Mouse (Mus musculus): ENCODE measurements around the gene Grik2. TPM values are rescaled to one million over a fixed set of nuclear protein-coding genes. Genes with fewer than 3 reads are reported as not detected.

Gene Grik2
- 28.3 and 29.2 TPM in 2 replicates for polyA plus RNA-seq (2015; fragmentation: Nextera tagmentation; extraction: Ambion mirVana)

DNA sequence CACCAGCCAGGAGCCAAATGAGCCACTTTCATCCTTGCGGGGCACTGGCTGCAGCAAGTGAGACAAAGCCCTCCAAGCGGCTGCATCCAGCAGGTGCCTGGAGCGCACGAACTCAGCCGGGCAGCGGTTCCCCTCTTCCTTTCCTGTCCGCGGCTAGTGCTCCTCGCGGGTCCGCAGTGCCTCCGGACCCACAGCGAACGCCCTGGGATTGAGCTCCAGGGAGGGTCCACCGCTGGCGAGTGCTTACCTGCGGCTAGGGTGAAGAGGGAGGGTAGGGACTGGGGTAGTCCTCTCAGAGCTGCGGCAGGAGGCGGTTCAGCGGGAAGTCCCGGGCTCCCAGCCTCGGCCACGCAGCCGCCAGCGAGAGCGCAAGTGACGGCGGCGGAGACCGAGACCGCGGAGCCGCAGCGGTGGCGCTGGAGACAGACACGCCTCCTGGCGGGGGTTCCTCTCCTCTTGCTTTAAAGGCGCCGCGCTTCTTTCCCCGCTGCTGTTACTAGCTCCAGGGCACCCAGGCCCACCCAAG, at the start of gene Grik2:
Gene Grik2, minus strand, starts transcription at position 386 of the 526 bp plus-strand sequence.
- WGBS = under 1% methylated on average over 20 of the region's 41 CpGs
- H3K36me3 ChIP-seq (ENCODE audit: control insufficient read depth, insufficient read depth, low read length) = no peaks in the 10 kb centered on the region
- H3K9ac ChIP-seq (ENCODE audit: low read depth, low read length) = peak within 1 kb of the TSS; percentile 95
- ATAC-seq = peak; percentile 91
- H3K4me1 ChIP-seq (ENCODE audit: control insufficient read depth, insufficient read depth, low read depth, low read length) = peaks cover 9% of the 10 kb centered on the region
- peak within 1 kb of the TSS; percentile 97 for H3K27ac ChIP-seq (ENCODE audit: low read depth, low read length)
- peak within 1 kb of the TSS; percentile 95 for H3K4me3 ChIP-seq (ENCODE audit: low read length)
- peak within 1 kb of the TSS; percentile 64 for H3K4me2 ChIP-seq (ENCODE audit: low read length)
- H3K9me3 ChIP-seq (ENCODE audit: control insufficient read depth, low read length) = no peaks in the 10 kb centered on the region
- no peaks in the 10 kb centered on the region for H3K27me3 ChIP-seq (replicated peaks; ENCODE audit: control insufficient read depth, insufficient read depth, low read length)

DNA sequence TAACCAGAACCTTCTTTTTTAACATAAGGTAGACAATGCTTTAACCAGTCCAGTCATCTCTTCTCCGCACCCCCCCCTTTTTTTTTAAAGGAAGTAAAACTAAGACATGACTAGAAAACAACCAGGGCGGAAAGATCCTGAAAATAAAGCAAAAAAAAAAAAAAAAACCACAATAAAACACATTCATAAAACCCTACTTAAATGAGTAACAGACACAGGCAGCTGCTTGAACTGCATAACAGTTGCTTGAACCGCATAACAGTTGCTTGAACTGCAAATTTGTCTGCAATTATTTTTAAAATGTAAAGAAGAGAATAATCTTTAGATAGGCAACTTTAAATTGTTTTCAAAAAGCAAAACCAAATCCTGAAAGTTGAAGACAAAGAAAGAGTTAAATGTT, 45.8 kb upstream of the Grik2 start:
- no peak overlapping the region for H3K4me3 ChIP-seq (ENCODE audit: low read length)
- H3K9me3 ChIP-seq (ENCODE audit: control insufficient read depth, low read length) = no peaks in the 10 kb centered on the region
- no peaks in the 10 kb centered on the region for H3K27me3 ChIP-seq (replicated peaks; ENCODE audit: control insufficient read depth, insufficient read depth, low read length)
- ATAC-seq = no peak
- no peak overlapping the region for H3K9ac ChIP-seq (ENCODE audit: low read depth, low read length)
- no peaks in the 10 kb centered on the region for H3K4me1 ChIP-seq (ENCODE audit: control insufficient read depth, insufficient read depth, low read depth, low read length)
- H3K27ac ChIP-seq (ENCODE audit: low read depth, low read length) = no peak overlapping the region
- H3K4me2 ChIP-seq (ENCODE audit: low read length) = no peak overlapping the region
- H3K36me3 ChIP-seq (ENCODE audit: control insufficient read depth, insufficient read depth, low read length) = no peaks in the 10 kb centered on the region
- WGBS = 93% methylated on average over 3 of the region's 3 CpGs

DNA sequence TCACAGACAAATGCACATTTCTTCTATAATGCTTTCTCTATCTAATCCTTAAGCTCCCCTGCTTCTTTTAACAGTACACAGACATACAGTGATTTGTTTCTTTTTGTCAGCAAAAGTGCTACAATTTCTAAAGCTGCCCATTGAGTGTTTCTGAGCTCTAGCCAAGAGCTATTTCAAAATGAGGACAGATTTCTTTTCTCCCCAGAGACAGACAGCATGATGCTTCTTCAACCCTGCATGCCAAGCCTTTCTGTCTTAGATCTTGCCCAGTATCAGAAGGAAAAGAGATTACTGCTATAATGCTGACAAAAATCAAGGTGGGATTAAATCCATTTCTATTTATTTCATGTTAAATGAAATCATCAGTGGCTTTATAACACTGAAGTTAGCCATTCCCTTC, 18.7 kb upstream of the Grik2 start:
- no peak overlapping the region for H3K27ac ChIP-seq (ENCODE audit: low read depth, low read length)
- H3K9me3 ChIP-seq (ENCODE audit: control insufficient read depth, low read length) = no peaks in the 10 kb centered on the region
- H3K36me3 ChIP-seq (ENCODE audit: control insufficient read depth, insufficient read depth, low read length) = no peaks in the 10 kb centered on the region
- H3K27me3 ChIP-seq (replicated peaks; ENCODE audit: control insufficient read depth, insufficient read depth, low read length) = no peaks in the 10 kb centered on the region
- H3K4me3 ChIP-seq (ENCODE audit: low read length) = no peak overlapping the region
- H3K4me2 ChIP-seq (ENCODE audit: low read length) = no peak overlapping the region
- H3K9ac ChIP-seq (ENCODE audit: low read depth, low read length) = no peak overlapping the region
- ATAC-seq = no peak
- H3K4me1 ChIP-seq (ENCODE audit: control insufficient read depth, insufficient read depth, low read depth, low read length) = no peaks in the 10 kb centered on the region

DNA sequence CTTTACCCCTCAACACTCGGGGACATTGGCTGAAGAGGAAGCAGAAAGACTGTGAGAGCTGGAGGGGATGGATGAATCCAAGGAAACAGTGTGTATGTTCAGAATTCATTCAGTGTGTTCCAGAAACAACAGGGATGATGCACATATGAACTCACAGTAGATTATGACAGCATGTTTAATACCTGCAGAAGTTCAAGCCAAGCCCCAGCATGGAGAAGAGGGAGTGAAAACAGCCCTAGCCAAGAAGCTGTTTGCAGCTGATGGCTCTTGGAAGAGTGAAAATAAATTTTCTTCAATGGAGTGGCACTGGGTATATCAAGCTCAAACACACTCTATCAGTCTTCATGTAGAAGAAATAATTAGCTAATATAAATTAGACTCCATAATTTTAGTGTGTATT, 12.4 kb upstream of the Grik2 start:
- Histone ChIP-seq H3K27ac (ENCODE audit: low read depth, low read length) (no peak overlapping the region), H3K36me3 (ENCODE audit: control insufficient read depth, insufficient read depth, low read length) (no peaks in the 10 kb centered on the region), H3K4me3 (ENCODE audit: low read length) (no peak overlapping the region), H3K9me3 (ENCODE audit: control insufficient read depth, low read length) (no peaks in the 10 kb centered on the region), H3K9ac (ENCODE audit: low read depth, low read length) (no peak overlapping the region), H3K27me3 (replicated peaks; ENCODE audit: control insufficient read depth, insufficient read depth, low read length) (no peaks in the 10 kb centered on the region), H3K4me1 (ENCODE audit: control insufficient read depth, insufficient read depth, low read depth, low read length) (no peaks in the 10 kb centered on the region), H3K4me2 (ENCODE audit: low read length) (no peak overlapping the region)
- WGBS = 78% methylated on average over 1 of the region's 1 CpGs
- no peak for ATAC-seq

DNA sequence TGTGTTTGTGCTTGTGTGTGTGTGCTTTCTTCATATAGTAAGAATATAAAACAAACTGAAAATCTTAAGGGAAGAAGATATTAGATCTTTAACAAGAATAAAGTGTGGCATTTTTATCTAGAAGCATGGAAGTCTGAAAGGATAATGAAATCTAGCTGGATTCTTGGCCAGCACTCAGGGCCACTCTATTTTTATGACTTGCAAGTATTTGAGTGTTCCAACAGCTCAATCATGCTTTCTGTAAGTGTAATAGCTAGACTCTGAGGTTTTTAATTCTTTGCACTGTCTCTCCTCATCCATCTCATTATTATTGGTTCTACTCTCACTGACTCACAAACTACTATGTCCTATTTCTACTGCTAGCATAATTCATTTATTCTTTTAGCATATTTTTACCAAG, 5.6 kb upstream of the Grik2 start:
- peaks cover 5% of the 10 kb centered on the region for H3K4me1 ChIP-seq (ENCODE audit: control insufficient read depth, insufficient read depth, low read depth, low read length)
- H3K36me3 ChIP-seq (ENCODE audit: control insufficient read depth, insufficient read depth, low read length) = no peaks in the 10 kb centered on the region
- no peak overlapping the region for H3K9ac ChIP-seq (ENCODE audit: low read depth, low read length)
- H3K9me3 ChIP-seq (ENCODE audit: control insufficient read depth, low read length) = no peaks in the 10 kb centered on the region
- no peak overlapping the region for H3K4me3 ChIP-seq (ENCODE audit: low read length)
- ATAC-seq = no peak
- no peak overlapping the region for H3K4me2 ChIP-seq (ENCODE audit: low read length)
- no peak overlapping the region for H3K27ac ChIP-seq (ENCODE audit: low read depth, low read length)
- no peaks in the 10 kb centered on the region for H3K27me3 ChIP-seq (replicated peaks; ENCODE audit: control insufficient read depth, insufficient read depth, low read length)

DNA sequence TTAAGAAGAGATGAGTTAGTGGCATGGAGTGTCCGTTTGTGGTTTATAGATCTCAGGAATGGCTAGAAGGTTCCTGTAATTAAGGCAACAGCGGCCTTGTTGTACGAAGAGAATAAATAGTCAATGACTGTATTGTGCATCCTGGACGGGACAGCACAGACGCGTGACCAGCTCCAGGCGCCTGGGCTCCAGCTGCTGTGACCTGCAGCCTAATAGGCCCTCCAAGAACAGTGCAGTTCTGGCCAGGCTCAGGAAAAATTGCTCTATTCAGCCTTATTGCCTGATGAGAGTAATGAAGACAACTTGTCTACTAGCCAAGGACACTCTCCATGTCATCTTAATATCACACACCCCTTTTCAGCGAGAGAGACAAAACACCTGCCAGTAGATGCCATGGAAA, 1.8 kb upstream of the Grik2 start:
- Histone ChIP-seq H3K27me3 (replicated peaks; ENCODE audit: control insufficient read depth, insufficient read depth, low read length) (no peaks in the 10 kb centered on the region), H3K9ac (ENCODE audit: low read depth, low read length) (no peak overlapping the region), H3K4me2 (ENCODE audit: low read length) (no peak overlapping the region; the same call in 1 of the 2 replicates), H3K4me3 (ENCODE audit: low read length) (no peak overlapping the region), H3K27ac (ENCODE audit: low read depth, low read length) (no peak overlapping the region), H3K4me1 (ENCODE audit: control insufficient read depth, insufficient read depth, low read depth, low read length) (peaks cover 9% of the 10 kb centered on the region), H3K9me3 (ENCODE audit: control insufficient read depth, low read length) (no peaks in the 10 kb centered on the region), H3K36me3 (ENCODE audit: control insufficient read depth, insufficient read depth, low read length) (no peaks in the 10 kb centered on the region)
- WGBS = 38% methylated on average over 8 of the region's 8 CpGs
- ATAC-seq = peak; percentile 32; the same call in 1 of the 2 replicates

DNA sequence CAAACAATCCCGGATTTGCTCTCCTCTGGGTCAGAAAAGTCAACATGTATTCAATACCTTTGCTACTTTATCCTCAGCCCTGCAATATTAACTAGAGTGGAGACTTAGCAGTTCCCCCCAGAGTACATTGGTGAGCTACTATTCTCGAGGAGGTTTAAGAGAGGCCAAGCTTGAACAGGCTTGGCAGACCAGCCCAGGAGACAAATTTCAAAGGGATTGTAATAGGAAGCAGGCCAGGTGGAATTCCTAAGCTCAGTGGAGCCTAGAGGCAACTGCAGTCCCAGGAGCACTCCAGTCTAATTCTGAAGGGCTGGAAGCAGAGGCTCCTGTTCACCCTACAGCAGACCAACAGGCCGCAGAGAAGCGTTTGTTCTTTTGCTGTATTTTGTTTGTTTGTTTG, 1.1 kb upstream of the Grik2 start:
- Histone ChIP-seq H3K27ac (ENCODE audit: low read depth, low read length) (no peak overlapping the region), H3K4me2 (ENCODE audit: low read length) (peak overlapping the region; percentile 64), H3K9me3 (ENCODE audit: control insufficient read depth, low read length) (no peaks in the 10 kb centered on the region), H3K36me3 (ENCODE audit: control insufficient read depth, insufficient read depth, low read length) (no peaks in the 10 kb centered on the region), H3K9ac (ENCODE audit: low read depth, low read length) (peak overlapping the region; percentile 1), H3K4me1 (ENCODE audit: control insufficient read depth, insufficient read depth, low read depth, low read length) (peaks cover 9% of the 10 kb centered on the region), H3K27me3 (replicated peaks; ENCODE audit: control insufficient read depth, insufficient read depth, low read length) (no peaks in the 10 kb centered on the region), H3K4me3 (ENCODE audit: low read length) (peak overlapping the region; percentile 95; the same call in 1 of the 2 replicates)
- 50% methylated on average over 4 of the region's 4 CpGs for WGBS
- ATAC-seq = no peak

DNA sequence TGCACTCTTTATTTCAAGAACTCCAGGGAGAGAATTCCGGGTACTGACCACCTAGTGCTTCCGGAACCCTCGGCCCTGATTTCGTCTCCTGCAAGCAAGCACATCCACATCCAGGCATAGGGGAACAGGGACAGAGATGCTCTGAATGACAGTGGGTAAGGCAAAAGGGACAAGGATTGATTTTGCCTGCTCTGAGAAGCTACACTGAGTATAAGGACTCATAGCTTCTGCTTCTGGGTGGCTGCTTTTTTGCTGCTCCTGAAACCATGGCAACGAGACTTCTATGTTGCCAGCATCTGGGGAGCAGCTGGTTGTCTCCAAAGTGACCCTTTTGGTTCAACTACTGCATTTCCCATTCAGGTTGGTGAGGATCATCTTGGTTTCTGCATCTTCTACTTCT, 348 bp upstream of the Grik2 start:
- Histone ChIP-seq H3K9me3 (ENCODE audit: control insufficient read depth, low read length) (no peaks in the 10 kb centered on the region), H3K4me2 (ENCODE audit: low read length) (peak overlapping the region; percentile 64), H3K36me3 (ENCODE audit: control insufficient read depth, insufficient read depth, low read length) (no peaks in the 10 kb centered on the region), H3K27ac (ENCODE audit: low read depth, low read length) (peak overlapping the region; percentile 97), H3K4me3 (ENCODE audit: low read length) (peak overlapping the region; percentile 95), H3K9ac (ENCODE audit: low read depth, low read length) (peak overlapping the region; percentile 95), H3K27me3 (replicated peaks; ENCODE audit: control insufficient read depth, insufficient read depth, low read length) (no peaks in the 10 kb centered on the region), H3K4me1 (ENCODE audit: control insufficient read depth, insufficient read depth, low read depth, low read length) (peaks cover 9% of the 10 kb centered on the region)
- WGBS = 5% methylated on average over 5 of the region's 5 CpGs
- peak; percentile 69; the same call in 1 of the 2 replicates for ATAC-seq

DNA sequence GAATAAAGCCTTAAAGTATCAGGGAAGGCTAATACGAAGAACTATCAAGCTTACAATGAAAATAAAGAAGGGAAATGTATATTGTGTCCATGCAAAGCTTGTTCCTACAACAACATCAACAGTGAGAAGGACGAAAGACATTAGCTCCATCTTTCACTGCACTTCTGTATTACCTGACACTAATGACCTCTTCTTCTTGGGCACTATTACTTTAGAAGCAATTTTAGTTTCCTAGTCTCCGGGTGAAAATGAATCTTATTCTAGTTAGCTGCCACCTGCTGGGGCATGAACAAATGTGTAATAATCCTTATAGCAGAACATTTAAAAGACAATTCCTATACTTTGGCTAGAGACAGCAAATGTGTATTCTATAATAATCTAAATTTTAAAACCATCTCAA, 1.9 kb downstream of the Grik2 start:
- no peak overlapping the region for H3K27ac ChIP-seq (ENCODE audit: low read depth, low read length)

DNA sequence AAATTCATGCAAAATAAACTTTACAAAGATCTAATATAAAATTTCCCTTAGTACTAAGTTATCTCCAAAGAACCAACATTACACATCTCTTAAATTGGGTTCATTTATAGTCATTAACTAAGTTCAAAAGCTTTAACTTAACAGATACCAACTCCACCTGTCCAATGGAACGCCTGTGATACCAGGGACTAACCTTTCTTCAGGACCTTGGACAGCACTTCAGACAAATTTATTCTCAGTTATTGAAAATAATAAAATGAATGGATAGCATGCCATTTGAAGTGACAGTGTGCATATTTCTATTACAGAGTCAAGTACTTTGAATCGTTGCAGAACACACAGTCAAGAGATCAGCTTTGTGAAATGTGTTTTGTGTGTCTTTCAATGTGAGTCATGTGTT, 3.1 kb downstream of the Grik2 start:
- Histone ChIP-seq H3K4me3 (ENCODE audit: low read length) (peak overlapping the region; percentile 35), H3K27me3 (replicated peaks; ENCODE audit: control insufficient read depth, insufficient read depth, low read length) (no peaks in the 10 kb centered on the region), H3K4me2 (ENCODE audit: low read length) (peak overlapping the region; percentile 46), H3K9ac (ENCODE audit: low read depth, low read length) (peak overlapping the region; percentile 38), H3K9me3 (ENCODE audit: control insufficient read depth, low read length) (no peaks in the 10 kb centered on the region), H3K36me3 (ENCODE audit: control insufficient read depth, insufficient read depth, low read length) (no peaks in the 10 kb centered on the region), H3K27ac (ENCODE audit: low read depth, low read length) (no peak overlapping the region), H3K4me1 (ENCODE audit: control insufficient read depth, insufficient read depth, low read depth, low read length) (peaks cover 15% of the 10 kb centered on the region)
- ATAC-seq = no peak
- WGBS = 46% methylated on average over 2 of the region's 2 CpGs

More for the DNA sequence above, 1.9 kb downstream of the Grik2 start:
- Histone ChIP-seq H3K9ac (ENCODE audit: low read depth, low read length) (peak overlapping the region; percentile 29; the same call in 1 of the 2 replicates), H3K4me2 (ENCODE audit: low read length) (peak overlapping the region; percentile 37), H3K9me3 (ENCODE audit: control insufficient read depth, low read length) (no peaks in the 10 kb centered on the region), H3K27me3 (replicated peaks; ENCODE audit: control insufficient read depth, insufficient read depth, low read length) (no peaks in the 10 kb centered on the region), H3K36me3 (ENCODE audit: control insufficient read depth, insufficient read depth, low read length) (no peaks in the 10 kb centered on the region), H3K4me1 (ENCODE audit: control insufficient read depth, insufficient read depth, low read depth, low read length) (peaks cover 13% of the 10 kb centered on the region), H3K4me3 (ENCODE audit: low read length) (peak overlapping the region; percentile 30)
- WGBS = 35% methylated on average over 3 of the region's 3 CpGs
- no peak for ATAC-seq

All from hindbrain, embryonic 16.5 days (tissue).